Mouse (Mus musculus) retina, postnatal 7 days (tissue): ENCODE results near the gene Blvra.
"Not testable (repeated sequence)": the region's sequence is repeated elsewhere in the genome, so short reads cannot be mapped to it uniquely, and the experiment has no call there.

Experiments
- DNase-seq: peaks from one replicate; pipeline ENCODE4 v3.0.0-alpha.2; 2012; ENCODE audit warnings: low read depth, low spot score

Blvra gene

GRCm38 (mm10) chr2:127070435-127070841 is at the start of gene Blvra:
TSS of gene Blvra (plus strand) at chr2:127070665.
- peak; percentile 75 for DNase-seq

- no peak for DNase-seq
Observed at GRCm38 (mm10) chr2:127035006-127035605, 35.4 kb upstream of the Blvra start.

- DNase-seq, result no peak
Observed at GRCm38 (mm10) chr2:127037299-127037698, 33.2 kb upstream of the Blvra start.

- DNase-seq, result no peak
Observed at GRCm38 (mm10) chr2:127061471-127061870, 9.0 kb upstream of the Blvra start.

- no peak for DNase-seq
Observed at GRCm38 (mm10) chr2:127068806-127069205, 1.7 kb upstream of the Blvra start.

GRCm38 (mm10) chr2:127069781-127070434 is 557 bp upstream of the Blvra start:
- DNase-seq, result no peak

- no peak for DNase-seq
Observed at GRCm38 (mm10) chr2:127070879-127071278, 414 bp downstream of the Blvra start.

- DNase-seq, result no peak
Observed at GRCm38 (mm10) chr2:127074116-127074515, 3.7 kb downstream of the Blvra start.

GRCm38 (mm10) chr2:127077611-127078010 is 7.1 kb downstream of the Blvra start:
- DNase-seq, result no peak

- DNase-seq, result not testable (repeated sequence)
Observed at GRCm38 (mm10) chr2:127079066-127079465, 8.6 kb downstream of the Blvra start.

GRCm38 (mm10) chr2:127079881-127080590 is 9.6 kb downstream of the Blvra start:
- no peak for DNase-seq

- no peak for DNase-seq
Observed at GRCm38 (mm10) chr2:127080591-127081218, 10.2 kb downstream of the Blvra start.

GRCm38 (mm10) chr2:127086235-127086634 is 15.8 kb downstream of the Blvra start:
- no peak for DNase-seq

- DNase-seq, result not testable (repeated sequence)
Observed at GRCm38 (mm10) chr2:127090151-127090550, 19.7 kb downstream of the Blvra start.

- no peak for DNase-seq
Observed at GRCm38 (mm10) chr2:127092000-127092399, 21.5 kb downstream of the Blvra start.

- DNase-seq, result no peak
Observed at GRCm38 (mm10) chr2:127108986-127109385, 38.5 kb downstream of the Blvra start.

GRCm38 (mm10) chr2:127121591-127122235 is 51.2 kb downstream of the Blvra start:
- no peak for DNase-seq

- no peak for DNase-seq
Observed at GRCm38 (mm10) chr2:127128926-127129325, 58.5 kb downstream of the Blvra start.

- DNase-seq, result no peak
Observed at GRCm38 (mm10) chr2:127131353-127131752, 60.9 kb downstream of the Blvra start.

- peak; percentile 75 for DNase-seq
Observed at GRCm38 (mm10) chr2:127133621-127134461, 63.4 kb downstream of the Blvra start, which contains the start of gene Ncaph. TSS of gene Ncaph (minus strand) at chr2:127133954.

- not testable (repeated sequence) for DNase-seq
Observed at GRCm38 (mm10) chr2:127135255-127135654, 64.8 kb downstream of the Blvra start.
